Mouse (Mus musculus) thymus, adult 2 months (tissue): ENCODE data around the gene Nt5c3b. TPM values are rescaled to one million over a fixed set of nuclear protein-coding genes. Genes with fewer than 3 reads are reported as not detected.

Source experiments
- DNase-seq: peaks from one replicate; pipeline ENCODE4 v3.0.0; 2021
- H3K27ac ChIP-seq: fragments of 200-500 bp; 2 replicates; pipeline ENCODE4 v1.5.1; 2012; ENCODE audit warnings: low read length, control low read depth; ENCODE audit not compliant: control insufficient read depth, insufficient read depth
- H3K27me3 ChIP-seq: fragments of 200-500 bp; 2 replicates; pipeline ENCODE4 v1.6.1; 2012; ENCODE audit warnings: mild to moderate bottlenecking, low read length, moderate library complexity, mixed read lengths; ENCODE audit not compliant: control insufficient read depth, insufficient read depth
- H3K36me3 ChIP-seq: fragments of 200-500 bp; 2 replicates; pipeline ENCODE4 v1.6.1; 2012; ENCODE audit warnings: mild to moderate bottlenecking, low read length, moderate library complexity; ENCODE audit not compliant: control insufficient read depth, insufficient read depth
- H3K4me1 ChIP-seq: fragments of 200-500 bp; replicated peaks from 2 replicates; pipeline ENCODE4 v1.6.1; 2012; ENCODE audit warnings: low read length; ENCODE audit not compliant: control insufficient read depth, insufficient read depth
- H3K4me3 ChIP-seq: fragments of 200-500 bp; 2 replicates; pipeline ENCODE4 v1.5.1; 2012; ENCODE audit warnings: mild to moderate bottlenecking, low read length, control low read depth, moderate library complexity; ENCODE audit not compliant: control insufficient read depth, insufficient read depth
- CTCF ChIP-seq: fragments of 200-500 bp; IDR thresholded peaks from 2 replicates; pipeline ENCODE4 v1.5.1; 2012; ENCODE audit warnings: mild to moderate bottlenecking, control low read depth, low read length, moderate library complexity, borderline replicate concordance; ENCODE audit not compliant: control insufficient read depth, poor library complexity, insufficient read depth; ENCODE audit errors: extremely low read depth
- POLR2A ChIP-seq: fragments of 200-500 bp; IDR thresholded peaks from 2 replicates; pipeline ENCODE4 v1.6.1; 2012; ENCODE audit warnings: mild to moderate bottlenecking, low read length, control low read depth, moderate library complexity; ENCODE audit not compliant: control insufficient read depth, poor library complexity, insufficient read depth; ENCODE audit errors: extremely low read depth
- WGBS: fragments of 180-500 bp; shearing (Covaris S2); methylation state at CpG from one replicate; pipeline ENCODE4 v1.1.7; 2018; 5-methylcytosine and 5-hydroxymethylcytosine counted together
- polyA plus RNA-seq: library from polyadenylated mRNA; depleted of rRNA; stranded (reverse); fragments of >200 nt; gene quantifications from 2 replicates; pipeline ENCODE4 v1.2.3, GENCODE M21; 2012

The Nt5c3b gene
- polyA plus RNA-seq, 1 experiment = 136 TPM

DNA sequence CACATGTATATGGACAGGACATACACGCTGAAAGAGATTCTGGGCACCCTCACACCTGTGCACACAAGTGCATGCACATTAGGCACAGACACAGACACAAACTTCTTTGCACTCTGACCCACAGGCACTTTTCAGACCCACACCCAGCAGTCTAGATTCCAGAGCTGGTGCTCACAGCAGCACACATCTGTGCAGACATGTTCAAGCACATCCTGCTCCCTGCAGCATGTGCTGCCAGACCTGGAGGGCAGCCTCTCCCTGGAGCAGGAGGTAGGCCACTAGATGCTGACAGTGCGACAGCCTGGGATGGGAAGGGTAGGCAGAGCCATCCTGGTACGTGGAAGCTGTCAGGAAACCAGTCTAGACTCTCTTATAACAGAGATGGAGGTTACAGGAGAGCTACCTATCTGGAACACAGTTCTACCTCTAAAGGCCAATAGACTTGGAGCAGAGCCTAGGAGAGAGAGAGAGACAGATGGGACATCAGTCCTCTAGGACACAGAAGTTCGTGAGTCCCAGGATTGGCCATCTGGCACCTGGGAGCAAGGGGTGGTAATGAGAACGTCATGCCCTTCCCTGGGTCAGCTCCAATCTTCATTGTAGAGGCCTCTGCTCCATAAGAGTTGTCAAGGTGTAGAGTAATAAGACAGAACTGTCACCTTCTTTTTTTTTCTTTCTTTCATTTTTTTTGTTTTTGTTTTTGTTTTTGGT is 34.5 kb downstream of the Nt5c3b start:
- TF ChIP-seq CTCF = no peak
- peak overlapping the region; percentile 96 for H3K27ac ChIP-seq
- H3K36me3 ChIP-seq = no peaks in the 10 kb centered on the region
- peaks cover 66% of the 10 kb centered on the region for H3K4me1 ChIP-seq
- WGBS = 91% methylated on average over 5 of the region's 5 CpGs
- H3K4me3 ChIP-seq = no peak overlapping the region
- H3K27me3 ChIP-seq = no peaks in the 10 kb centered on the region
- no peak for DNase-seq

DNA sequence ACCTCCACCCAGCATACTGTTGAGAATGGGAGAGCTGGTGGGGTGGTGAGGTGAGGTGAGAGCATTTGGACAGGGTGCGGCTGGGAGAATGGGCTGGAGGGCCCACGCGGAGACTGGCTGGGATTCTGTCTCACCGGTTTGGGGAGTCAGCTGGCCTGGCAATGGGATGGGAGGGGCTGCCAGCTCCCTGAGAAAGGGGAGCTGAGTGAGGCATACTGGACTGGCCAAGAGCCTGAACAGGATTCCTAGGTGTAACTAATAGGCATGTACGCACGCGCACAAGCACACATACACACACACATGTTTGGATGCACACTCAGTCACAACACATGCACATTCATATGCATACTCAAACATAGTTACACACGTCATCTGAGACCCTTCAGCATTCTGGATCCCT is 35.3 kb downstream of the Nt5c3b start:
- WGBS = 94% methylated on average over 8 of the region's 8 CpGs
- TF ChIP-seq CTCF = no peak
- no peak for TF ChIP-seq POLR2A
- peaks cover 62% of the 10 kb centered on the region for H3K4me1 ChIP-seq
- no peaks in the 10 kb centered on the region for H3K27me3 ChIP-seq
- no peaks in the 10 kb centered on the region for H3K36me3 ChIP-seq
- no peak overlapping the region for H3K27ac ChIP-seq
- no peak overlapping the region for H3K4me3 ChIP-seq
- no peak for DNase-seq

DNA sequence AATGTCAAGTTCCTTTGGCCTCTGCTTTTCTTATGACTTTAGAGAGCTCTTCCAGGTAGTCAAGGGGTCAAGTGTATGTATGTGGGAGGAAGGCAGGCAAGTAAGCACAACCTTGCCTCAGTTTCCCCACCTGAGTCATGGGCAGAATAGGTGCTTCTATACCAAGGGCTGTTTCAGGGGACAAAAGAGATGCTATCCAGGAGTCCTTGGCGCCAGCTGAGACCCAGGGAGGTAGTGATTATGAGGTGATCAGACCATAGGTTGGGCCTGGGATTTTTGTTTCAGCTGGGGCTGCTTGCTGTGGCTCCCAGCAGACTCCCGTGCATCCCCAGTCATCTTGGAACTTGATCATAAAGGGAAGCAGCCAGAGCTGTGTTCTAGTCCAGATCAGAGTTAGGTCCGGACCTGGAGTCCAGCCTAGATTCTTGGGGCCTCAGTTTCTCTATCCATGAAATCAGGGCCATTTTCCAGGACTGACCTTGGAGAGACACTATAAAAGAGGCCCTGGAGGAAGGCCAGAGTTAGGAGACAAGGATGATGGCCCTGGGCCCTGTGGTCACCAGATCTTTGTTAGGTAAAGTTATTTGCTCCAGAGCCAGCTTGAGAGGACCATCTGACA is 37.0 kb downstream of the Nt5c3b start:
- no peak for DNase-seq
- Histone ChIP-seq H3K27me3 (no peaks in the 10 kb centered on the region), H3K4me3 (no peak overlapping the region), H3K27ac (no peak overlapping the region), H3K4me1 (peaks cover 53% of the 10 kb centered on the region), H3K36me3 (no peaks in the 10 kb centered on the region)
- 94% methylated on average over 3 of the region's 3 CpGs for WGBS
- TF ChIP-seq POLR2A = no peak
- no peak for TF ChIP-seq CTCF

DNA sequence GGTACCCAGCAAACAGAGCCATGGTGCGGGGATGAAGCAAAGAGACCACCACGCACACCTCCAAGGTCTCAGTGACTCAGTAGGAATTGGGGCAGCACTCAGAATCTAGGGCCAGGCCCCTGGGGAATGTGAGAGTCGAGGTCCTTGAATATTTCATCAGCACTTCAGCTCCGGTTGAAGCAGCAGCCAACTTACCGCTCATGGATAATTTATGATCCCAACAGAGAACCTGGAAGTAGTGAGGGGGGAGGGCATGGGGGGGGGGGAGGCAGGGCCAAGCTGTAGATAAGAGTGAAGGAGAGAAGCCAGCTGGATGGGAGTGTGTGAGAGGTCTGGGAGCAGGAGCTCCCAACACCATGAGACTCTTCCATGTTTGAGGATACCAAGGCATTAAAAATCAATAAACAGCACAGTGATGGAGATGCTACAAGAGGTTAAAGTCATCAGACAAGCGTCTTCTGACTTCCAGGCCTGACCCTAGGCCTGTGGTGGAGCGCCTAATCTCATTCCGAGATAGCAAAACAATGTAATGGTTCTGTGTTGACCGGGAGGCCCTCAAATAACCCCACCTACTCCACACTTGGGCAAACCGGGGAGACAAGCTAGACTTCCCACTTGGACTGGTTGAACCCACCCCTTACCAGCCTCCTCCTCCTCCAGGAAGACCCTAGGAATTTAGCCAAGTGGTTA is 38.0 kb downstream of the Nt5c3b start:
- no peak for TF ChIP-seq CTCF
- no peak for TF ChIP-seq POLR2A
- peaks cover 49% of the 10 kb centered on the region for H3K4me1 ChIP-seq
- 92% methylated on average over 10 of the region's 10 CpGs for WGBS
- no peak for DNase-seq
- H3K4me3 ChIP-seq = no peak overlapping the region
- no peaks in the 10 kb centered on the region for H3K36me3 ChIP-seq
- H3K27me3 ChIP-seq = no peaks in the 10 kb centered on the region
- H3K27ac ChIP-seq = no peak overlapping the region

DNA sequence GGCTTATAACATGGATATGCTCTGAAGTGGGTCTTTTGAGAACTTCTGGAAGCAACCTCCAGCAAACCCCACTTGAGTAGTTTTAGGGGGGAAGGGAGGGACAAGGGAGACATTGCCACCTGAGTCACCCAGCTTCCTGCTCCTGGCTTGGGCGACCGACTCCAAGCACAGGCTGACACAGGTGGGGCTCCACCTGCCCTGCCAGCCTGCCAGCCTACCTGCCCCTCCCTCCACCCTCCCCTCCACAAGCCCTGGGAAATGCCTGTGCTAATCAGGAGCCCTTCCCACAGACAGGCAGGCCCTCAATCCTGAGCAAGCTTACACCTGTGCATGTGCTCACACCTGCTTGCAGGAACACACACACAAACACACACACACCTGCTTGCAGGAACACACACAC is 38.9 kb downstream of the Nt5c3b start:
- no peaks in the 10 kb centered on the region for H3K27me3 ChIP-seq
- peaks cover 44% of the 10 kb centered on the region for H3K4me1 ChIP-seq
- DNase-seq = no peak
- no peak for TF ChIP-seq CTCF
- no peak for TF ChIP-seq POLR2A
- no peak overlapping the region for H3K27ac ChIP-seq
- no peak overlapping the region for H3K4me3 ChIP-seq
- H3K36me3 ChIP-seq = no peaks in the 10 kb centered on the region
- 52% methylated on average over 2 of the region's 2 CpGs for WGBS

DNA sequence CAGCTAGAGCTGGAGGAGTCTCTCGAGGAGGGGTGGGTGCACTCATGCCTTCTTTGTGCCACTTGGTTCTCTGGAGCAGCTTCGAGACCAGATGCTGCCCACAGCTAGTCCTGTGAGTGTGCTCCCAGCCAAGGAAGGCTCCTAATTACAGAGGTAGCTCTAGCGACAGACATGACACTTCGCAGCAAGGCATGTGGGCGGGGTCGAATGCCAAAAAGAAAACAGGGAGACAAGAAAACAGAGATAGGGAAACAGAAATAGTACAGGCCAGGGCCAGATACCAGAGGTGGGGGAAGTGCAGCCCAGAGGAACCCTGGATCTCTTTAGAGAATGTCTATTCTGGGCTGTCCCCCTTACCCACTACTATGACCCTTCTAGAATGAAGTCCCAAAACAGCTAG is 39.4 kb downstream of the Nt5c3b start:
- no peak for TF ChIP-seq POLR2A
- no peak for TF ChIP-seq CTCF
- Histone ChIP-seq H3K27me3 (no peaks in the 10 kb centered on the region), H3K36me3 (no peaks in the 10 kb centered on the region), H3K27ac (no peak overlapping the region), H3K4me3 (no peak overlapping the region), H3K4me1 (peaks cover 41% of the 10 kb centered on the region)
- DNase-seq = no peak
- WGBS = 88% methylated on average over 6 of the region's 6 CpGs

GRCm38 (mm10) chr11:100400842-100401241 is 40.8 kb downstream of the Nt5c3b start:
- no peak overlapping the region for H3K4me3 ChIP-seq
- H3K27me3 ChIP-seq = no peaks in the 10 kb centered on the region
- H3K27ac ChIP-seq = no peak overlapping the region
- TF ChIP-seq CTCF = no peak
- TF ChIP-seq POLR2A = no peak
- no peak for DNase-seq
- peaks cover 40% of the 10 kb centered on the region for H3K4me1 ChIP-seq
- 82% methylated on average over 6 of the region's 6 CpGs for WGBS
- H3K36me3 ChIP-seq = no peaks in the 10 kb centered on the region
